Mouse (Mus musculus) left cerebral cortex, adult 8-10 months (tissue): ENCODE results near the gene Gm28308. TPM values are rescaled to one million over a fixed set of nuclear protein-coding genes. Genes with fewer than 3 reads are reported as not detected.

Source experiments
- DNase-seq, 2 experiments: peaks; one replicate each; pipeline ENCODE4 v3.0.0; 2022; ENCODE audit warnings: low spot score in 2 of 2
- total RNA-seq, 4 experiments: library from RNA; stranded (reverse); gene quantifications; 2 replicates each; pipeline ENCODE4 v1.2.4; 2022

Gene Gm28308
- total RNA-seq, 4 experiments from 2014 or later: not detected

DNA sequence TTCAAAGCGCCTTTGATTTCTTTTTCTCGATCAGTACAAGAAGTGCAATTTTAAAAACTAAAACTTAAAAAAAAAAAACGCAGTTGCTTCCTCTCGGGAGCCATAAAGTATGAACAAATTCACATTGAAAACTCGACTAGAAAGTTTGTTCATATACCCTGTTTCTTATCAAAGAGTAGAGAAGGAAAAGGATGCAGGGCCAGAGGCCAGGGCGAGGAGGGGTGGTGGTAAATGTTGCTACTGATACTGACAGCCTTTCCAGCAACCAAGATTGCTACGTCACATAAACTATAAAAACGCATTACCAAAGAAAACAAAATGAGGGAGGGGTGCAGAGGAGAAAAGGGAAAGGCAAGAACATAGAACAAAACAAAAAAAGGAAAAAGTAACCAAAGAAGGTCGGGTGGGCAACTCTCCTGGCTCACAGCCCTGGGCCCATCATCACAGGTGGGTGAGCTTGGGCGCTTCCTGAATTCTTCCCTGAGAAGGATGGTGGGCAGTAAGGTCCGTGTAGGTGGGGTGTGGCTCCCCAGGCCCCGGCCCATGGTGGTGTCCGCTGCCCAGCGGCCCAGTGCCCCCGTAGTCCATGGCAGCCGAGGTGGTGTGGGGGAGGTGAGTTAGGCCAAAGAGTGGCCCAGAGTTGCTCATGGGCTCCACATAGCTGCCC lies 43.5 kb downstream of the Gm28308 start:
- no peak for DNase-seq

GRCm38 (mm10) chr6:52168191-52169055 lies 44.7 kb downstream of the Gm28308 start:
- no peak for DNase-seq

GRCm38 (mm10) chr6:52167736-52168161 lies 45.4 kb downstream of the Gm28308 start:
- no peak for DNase-seq

- no peak for DNase-seq
Observed at GRCm38 (mm10) chr6:52167176-52167575, 46.0 kb downstream of the Gm28308 start.

GRCm38 (mm10) chr6:52166431-52167077 lies 46.6 kb downstream of the Gm28308 start:
- DNase-seq: no peak

- no peak for DNase-seq
Observed at GRCm38 (mm10) chr6:52165441-52166370, 47.4 kb downstream of the Gm28308 start.

GRCm38 (mm10) chr6:52164626-52165440 lies 48.3 kb downstream of the Gm28308 start, which contains the start of gene Hoxa2:
TSS of gene Hoxa2 (minus strand) at chr6:52164831.
- DNase-seq: no peak

DNA sequence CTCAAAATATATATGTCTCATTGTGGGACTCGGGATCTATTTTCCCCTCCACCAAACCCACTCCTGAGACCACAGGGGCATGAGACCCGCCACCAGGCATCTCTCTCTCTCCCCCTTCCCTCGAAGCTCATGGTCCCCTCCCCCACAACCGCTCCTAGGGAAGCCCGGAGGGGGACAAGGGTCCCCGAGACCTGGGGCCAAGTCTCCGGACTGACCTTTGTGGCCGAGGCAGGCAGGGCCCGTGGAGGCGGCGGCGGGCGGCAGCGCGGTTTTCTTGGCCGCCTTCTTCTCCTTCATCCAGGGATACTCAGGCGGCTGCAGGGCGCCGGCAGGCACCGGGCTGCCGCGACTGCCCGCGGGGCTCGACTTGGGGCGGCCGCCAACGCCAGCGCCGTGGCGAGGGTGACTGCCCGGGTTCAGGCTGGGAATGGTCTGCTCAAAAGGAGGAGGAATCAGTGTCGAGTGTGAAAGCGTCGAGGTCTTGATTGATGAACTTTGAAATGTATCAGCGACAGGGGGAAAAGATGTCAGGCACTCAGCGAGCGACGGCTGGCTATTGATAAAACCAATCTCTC lies 49.0 kb downstream of the Gm28308 start:
- DNase-seq: no peak

DNA sequence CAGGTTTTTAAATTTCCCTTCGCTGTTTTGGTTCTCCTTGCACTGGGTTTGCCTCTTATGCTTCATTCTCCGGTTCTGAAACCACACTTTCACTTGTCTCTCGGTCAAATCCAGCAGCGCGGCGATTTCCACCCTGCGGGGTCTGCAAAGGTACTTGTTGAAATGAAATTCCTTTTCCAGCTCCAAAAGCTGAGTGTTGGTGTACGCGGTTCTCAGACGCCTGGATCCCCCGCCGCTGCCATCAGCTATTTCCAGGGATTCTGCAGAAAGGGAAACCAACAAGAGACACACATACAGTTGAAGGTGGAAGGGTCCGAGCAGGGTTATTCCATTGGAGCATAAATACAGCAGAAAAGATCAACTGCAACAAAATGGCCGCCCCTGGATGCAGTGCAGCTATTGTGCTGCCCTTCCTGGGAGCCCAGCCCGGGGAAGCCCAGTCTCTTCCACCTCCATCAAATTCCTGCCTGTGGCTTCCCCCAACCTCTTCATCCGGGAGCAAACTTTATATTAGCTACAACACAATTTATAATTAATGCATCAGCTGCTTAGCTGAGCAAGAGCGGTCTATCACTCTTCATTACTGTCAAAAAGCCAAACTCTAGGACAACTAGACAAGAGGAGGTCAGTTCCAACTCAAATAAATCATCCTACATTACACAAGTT lies 49.6 kb downstream of the Gm28308 start:
- no peak for DNase-seq

- no peak for DNase-seq
Observed at GRCm38 (mm10) chr6:52162611-52163365, 50.4 kb downstream of the Gm28308 start.

DNA sequence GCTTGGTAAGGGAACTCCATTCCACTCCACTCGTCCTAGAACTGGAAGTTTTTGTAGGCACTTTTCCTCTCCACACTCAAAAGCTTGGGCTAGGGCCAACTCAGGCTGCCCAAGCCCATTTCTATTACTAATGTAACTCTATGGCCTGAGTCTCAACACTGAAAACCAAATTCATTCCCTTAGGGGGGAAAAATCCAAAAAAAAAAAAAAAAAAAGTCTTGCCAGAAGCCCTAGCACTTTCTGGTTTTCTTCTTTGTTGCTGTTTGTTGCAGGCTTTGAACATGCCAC lies 51.1 kb downstream of the Gm28308 start:
- no peak for DNase-seq

DNA sequence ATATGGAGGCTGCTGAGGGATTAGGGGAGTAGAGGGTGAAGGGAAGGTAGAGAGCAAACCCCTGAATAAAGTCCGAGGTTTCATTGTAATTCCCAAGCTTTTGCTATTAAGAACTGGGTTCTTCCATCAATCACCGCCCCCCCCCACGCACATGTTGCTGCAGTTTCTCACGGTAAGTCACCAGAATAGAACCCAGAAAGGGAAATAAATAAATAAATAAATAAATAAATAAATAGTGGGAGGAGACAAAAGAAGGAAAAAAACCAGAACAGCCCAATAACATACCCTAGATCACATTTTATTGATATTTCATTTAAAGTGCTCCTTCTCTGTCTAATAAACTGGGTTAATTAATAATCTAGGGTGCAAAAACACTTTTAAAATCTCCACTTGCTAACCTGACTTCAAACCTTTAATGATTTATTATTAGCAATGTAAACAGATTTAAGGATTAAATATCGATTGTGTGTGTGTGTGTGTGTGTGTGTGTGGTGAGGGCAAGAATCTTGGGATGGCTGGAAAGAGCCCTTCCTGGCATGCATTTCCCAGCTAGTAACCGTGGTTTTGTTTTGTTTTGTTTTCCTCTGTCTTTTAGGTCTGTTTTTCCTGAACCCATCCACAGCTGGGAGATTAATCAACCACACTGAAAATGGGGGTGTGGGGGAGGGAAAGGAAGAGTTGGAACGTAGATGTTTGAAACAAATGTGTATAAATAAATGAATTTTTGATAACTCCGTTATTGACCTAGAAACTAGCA lies 51.6 kb downstream of the Gm28308 start:
- no peak for DNase-seq

DNA sequence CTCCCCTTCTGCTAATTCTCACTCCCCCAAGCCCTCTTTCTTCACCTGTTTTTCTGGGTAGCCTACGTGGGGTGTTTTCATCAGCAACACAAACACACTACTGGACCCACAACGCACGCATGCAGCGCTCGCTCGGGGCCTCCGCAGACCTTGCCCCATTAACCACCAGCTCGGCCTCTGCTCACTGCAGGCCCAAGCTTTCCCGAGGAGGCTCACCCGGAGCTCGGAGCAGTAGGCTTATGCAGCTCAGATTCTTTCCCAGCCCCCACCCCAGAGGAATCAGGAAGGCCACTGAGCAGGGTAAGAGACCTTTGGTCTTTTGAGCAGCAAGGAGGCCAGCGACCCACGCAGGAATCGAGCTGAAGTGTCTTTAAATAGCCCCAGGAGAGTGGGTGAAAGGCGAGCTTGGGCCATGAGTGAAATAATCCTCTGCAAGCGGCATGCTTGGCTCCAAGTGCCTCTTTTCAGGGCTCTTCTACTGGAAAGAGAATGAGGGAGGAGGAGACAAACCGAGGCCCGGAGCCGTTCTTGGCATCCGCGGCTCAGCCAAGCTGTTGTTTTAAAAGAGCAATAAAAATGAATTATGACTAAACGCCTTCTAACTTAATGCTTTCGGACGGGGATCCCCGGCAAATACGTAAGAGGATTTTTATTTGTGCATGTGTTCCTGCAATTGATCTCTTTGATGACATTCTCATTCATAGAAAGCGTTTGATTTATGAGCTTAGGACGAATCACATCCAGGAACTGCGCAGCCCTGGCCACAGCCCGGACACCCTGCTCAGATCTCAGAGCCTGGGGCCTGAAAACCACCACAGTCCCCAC lies 52.4 kb downstream of the Gm28308 start:
- no peak for DNase-seq

DNA sequence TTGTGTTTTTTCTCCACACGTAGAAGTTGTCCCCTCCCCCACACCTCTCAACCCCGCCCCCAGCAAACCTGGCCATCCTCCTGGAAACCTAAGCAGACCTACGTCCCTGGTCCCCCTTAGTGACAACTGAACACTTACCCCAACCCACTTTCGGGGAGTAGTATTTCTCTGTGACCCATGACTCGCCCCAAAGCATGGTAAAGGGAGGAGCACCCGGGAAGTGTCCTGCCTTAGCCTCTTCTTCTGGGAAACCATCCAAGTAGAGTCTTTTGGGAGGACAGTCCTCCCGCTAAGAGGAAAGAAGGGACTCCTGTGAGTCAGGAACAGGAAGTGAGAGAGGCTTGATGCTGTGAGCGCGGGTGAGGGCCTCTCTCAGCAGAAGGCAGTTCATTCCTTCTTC lies 53.2 kb downstream of the Gm28308 start:
- DNase-seq: no peak

- DNase-seq: no peak
Observed at GRCm38 (mm10) chr6:52159164-52159761, 53.9 kb downstream of the Gm28308 start.

- DNase-seq: no peak
Observed at GRCm38 (mm10) chr6:52158276-52159051, 54.7 kb downstream of the Gm28308 start, which contains the start of gene Hoxa1. TSS of gene Hoxa1 (minus strand) at chr6:52158317.
